ENCODE assay signal across 14 mouse cellular contexts in genomic region chr9:22230556-22230955, GRCm38 (mm10). TPM values are rescaled to one million over a fixed set of nuclear protein-coding genes. Genes with fewer than 3 reads are reported as not detected.
DNase-seq lines count a peak whose midpoint lies in the region; ATAC-seq and TF ChIP-seq lines count a peak whose summit lies in the region.
"Had no signal": no experiment of that assay in that cellular context is flagged by ENCODE, and none has a peak within 500 bp of the region (broad histone marks: within the 10 kb centered on the region; RNA-seq: fewer than 3 reads in every experiment).

No protein-coding gene starts in this region.

- H3K27me3 ChIP-seq in heart, postnatal 0 days (ENCODE audit: control insufficient read depth, insufficient read depth, low read length), result no peaks in the 10 kb centered on the region
- no peaks in the 10 kb centered on the region for H3K27me3 ChIP-seq in heart, embryonic 10.5 days (ENCODE audit: insufficient read depth, poor library complexity, severe bottlenecking)
- no peaks in the 10 kb centered on the region for H3K27me3 ChIP-seq in midbrain, postnatal 0 days (ENCODE audit: insufficient read depth, low read length)
- no peaks in the 10 kb centered on the region for H3K27me3 ChIP-seq in midbrain, embryonic 13.5 days
- H3K27me3 ChIP-seq: embryonic facial prominence, embryonic 12.5 days; heart, embryonic 13.5 days; liver, embryonic 15.5 days had no signal

- 0 out of 2 replicates have a peak, but pooled peaks cover 4% of the 10 kb centered on the region for H3K9me3 ChIP-seq in heart, postnatal 0 days (replicated peaks; ENCODE audit: control insufficient read depth, low read length)
- H3K9me3 ChIP-seq in heart, embryonic 10.5 days, result no peaks in the 10 kb centered on the region
- H3K9me3 ChIP-seq in midbrain, postnatal 0 days (ENCODE audit: low read length), result no peaks in the 10 kb centered on the region
- no peaks in the 10 kb centered on the region for H3K9me3 ChIP-seq in midbrain, embryonic 13.5 days
- H3K9me3 ChIP-seq: embryonic facial prominence, embryonic 12.5 days; liver, embryonic 15.5 days had no signal

- ATAC-seq in heart, postnatal 0 days (ENCODE audit: insufficient read depth, low read depth), result no peak
- ATAC-seq in midbrain, postnatal 0 days (ENCODE audit: low FRiP score), result no peak
- ATAC-seq in midbrain, embryonic 13.5 days, result no peak
- ATAC-seq: forebrain, postnatal 0 days had no signal

- H3K27ac ChIP-seq in heart, postnatal 0 days (ENCODE audit: low read depth), result no peak overlapping the region
- no peak overlapping the region for H3K27ac ChIP-seq in heart, embryonic 10.5 days
- no peak overlapping the region for H3K27ac ChIP-seq in midbrain, postnatal 0 days (ENCODE audit: low read depth, low read length)
- H3K27ac ChIP-seq in midbrain, embryonic 13.5 days, result no peak overlapping the region
- H3K27ac ChIP-seq: embryonic facial prominence, embryonic 12.5 days; heart, embryonic 13.5 days; liver, embryonic 15.5 days had no signal

- peaks cover 6% of the 10 kb centered on the region; the same call in 1 of the 2 replicates for H3K4me1 ChIP-seq in heart, postnatal 0 days (ENCODE audit: control insufficient read depth, insufficient read depth)
- H3K4me1 ChIP-seq in heart, embryonic 10.5 days, result peaks cover 12% of the 10 kb centered on the region; the same call in 1 of the 2 replicates
- no peaks in the 10 kb centered on the region for H3K4me1 ChIP-seq in midbrain, postnatal 0 days (ENCODE audit: insufficient read depth, low read length)
- peaks cover 5% of the 10 kb centered on the region for H3K4me1 ChIP-seq in midbrain, embryonic 13.5 days (replicated peaks)
- H3K4me1 ChIP-seq: embryonic facial prominence, embryonic 12.5 days had no signal

- no peak overlapping the region for H3K4me2 ChIP-seq in heart, postnatal 0 days (ENCODE audit: low read depth, low read length)
- no peak overlapping the region for H3K4me2 ChIP-seq in midbrain, postnatal 0 days (ENCODE audit: low read depth, low read length, poor library complexity, severe bottlenecking)
- no peak overlapping the region for H3K4me2 ChIP-seq in midbrain, embryonic 13.5 days (replicated peaks)
- H3K4me2 ChIP-seq: embryonic facial prominence, embryonic 12.5 days; heart, embryonic 13.5 days; liver, embryonic 15.5 days had no signal

- peaks cover 7% of the 10 kb centered on the region; the same call in 1 of the 2 replicates for H3K36me3 ChIP-seq in heart, postnatal 0 days (replicated peaks; ENCODE audit: control insufficient read depth, insufficient read depth, low read length)
- H3K36me3 ChIP-seq in heart, embryonic 10.5 days, result peaks cover 19% of the 10 kb centered on the region
- H3K36me3 ChIP-seq in midbrain, postnatal 0 days (ENCODE audit: insufficient read depth, low read length), result no peaks in the 10 kb centered on the region
- 0 out of 2 replicates have a peak, but pooled peaks cover 6% of the 10 kb centered on the region for H3K36me3 ChIP-seq in midbrain, embryonic 13.5 days

- no peak overlapping the region for H3K4me3 ChIP-seq in heart, postnatal 0 days (ENCODE audit: low read depth, low read length)
- H3K4me3 ChIP-seq in heart, embryonic 10.5 days, result no peak overlapping the region
- H3K4me3 ChIP-seq in midbrain, postnatal 0 days (ENCODE audit: low read depth, low read length), result no peak overlapping the region
- H3K4me3 ChIP-seq in midbrain, embryonic 13.5 days (replicated peaks), result no peak overlapping the region
- H3K4me3 ChIP-seq: embryonic facial prominence, embryonic 12.5 days; heart, embryonic 13.5 days; liver, embryonic 15.5 days had no signal

- no peak overlapping the region for H3K9ac ChIP-seq in heart, postnatal 0 days (replicated peaks; ENCODE audit: low read depth, low read length)
- no peak overlapping the region for H3K9ac ChIP-seq in midbrain, postnatal 0 days (replicated peaks; ENCODE audit: low read length, poor library complexity, severe bottlenecking)
- no peak overlapping the region for H3K9ac ChIP-seq in midbrain, embryonic 13.5 days (replicated peaks)
- H3K9ac ChIP-seq: embryonic facial prominence, embryonic 12.5 days; forebrain, postnatal 0 days; heart, embryonic 13.5 days; liver, embryonic 15.5 days had no signal

- TF ChIP-seq EP300 in heart, postnatal 0 days (IDR thresholded peaks at IDR 0.05; ENCODE audit: low read depth), result no peak

- TF ChIP-seq CTCF in heart, postnatal 0 days (IDR thresholded peaks at IDR 0.05; ENCODE audit: low read depth), result peak; percentile 43
- TF ChIP-seq CTCF in midbrain, postnatal 0 days (IDR thresholded peaks at IDR 0.05), result peak; percentile 49

- DNase-seq in heart, postnatal 0 days (ENCODE audit: low spot score), result no peak
- DNase-seq in heart, embryonic 10.5 days (ENCODE audit: low spot score), result no peak
- peak; percentile 8 for DNase-seq in midbrain, postnatal 0 days (ENCODE audit: low spot score)
- DNase-seq in brain, adult 2 months (ENCODE audit: low read depth, low spot score), result peak; percentile 47
- DNase-seq in spleen, adult 18-20 months, result no peak
- no peak for DNase-seq in heart, adult 18-20 months
- DNase-seq: forebrain, postnatal 0 days; kidney, adult 11 months; layer of hippocampus, postnatal 36 days; right cerebral cortex, adult 18-20 months had no signal

RNA-seq across cellular contexts. Expression of gene Zfp809, which starts 5.0 kb away (rescaled TPM):
- total RNA-seq in heart, postnatal 0 days (2014; rRNA removed; ENCODE audit: low replicate concordance), result 7.5 and 12.6 TPM in 2 replicates
- 14.6 and 16.7 TPM in 2 replicates for polyA plus RNA-seq in heart, postnatal 0 days (2015; fragmentation: Nextera tagmentation; extraction: Ambion mirVana)
- polyA plus RNA-seq in heart, embryonic 10.5 days (2016; fragmentation: Nextera tagmentation; extraction: Ambion mirVana), result 17.2 and 19.2 TPM in 2 replicates
- total RNA-seq in midbrain, postnatal 0 days (2014; rRNA removed), result 8.2 and 10.2 TPM in 2 replicates
- 5.8 and 6.3 TPM in 2 replicates for polyA plus RNA-seq in midbrain, postnatal 0 days (2015; fragmentation: Nextera tagmentation; extraction: Ambion mirVana)
- polyA plus RNA-seq in midbrain, embryonic 13.5 days (2015; fragmentation: Nextera tagmentation; extraction: Ambion mirVana), result 10.1 and 13.4 TPM in 2 replicates
- 10 to 100 TPM; 22.6 to 24.1 TPM for total RNA-seq in heart, adult 18-20 months (2021)

RNA-seq across cellular contexts. Expression of gene Zfp599, which starts 29.1 kb away (rescaled TPM):
- 0.50 and 1.5 TPM in 2 replicates for total RNA-seq in heart, postnatal 0 days (2014; rRNA removed; ENCODE audit: low replicate concordance)
- polyA plus RNA-seq in heart, postnatal 0 days (2015; fragmentation: Nextera tagmentation; extraction: Ambion mirVana), result 1.7 TPM in 2 replicates
- 5.1 and 5.4 TPM in 2 replicates for polyA plus RNA-seq in heart, embryonic 10.5 days (2016; fragmentation: Nextera tagmentation; extraction: Ambion mirVana)
- 4.7 and 5.1 TPM in 2 replicates for total RNA-seq in midbrain, postnatal 0 days (2014; rRNA removed)
- 7.2 and 7.8 TPM in 2 replicates for polyA plus RNA-seq in midbrain, postnatal 0 days (2015; fragmentation: Nextera tagmentation; extraction: Ambion mirVana)
- 9.7 and 10.0 TPM in 2 replicates for polyA plus RNA-seq in midbrain, embryonic 13.5 days (2015; fragmentation: Nextera tagmentation; extraction: Ambion mirVana)
- total RNA-seq in heart, adult 18-20 months (2021), result under 1 TPM; 0.15 to 0.21 TPM

RNA-seq across cellular contexts. Expression of gene Zfp872, which starts 42.7 kb away (rescaled TPM):
- not detected in 2 replicates for total RNA-seq in heart, postnatal 0 days (2014; rRNA removed; ENCODE audit: low replicate concordance)
- not detected in 2 replicates for polyA plus RNA-seq in heart, postnatal 0 days (2015; fragmentation: Nextera tagmentation; extraction: Ambion mirVana)
- 0.11 TPM in 2 replicates for polyA plus RNA-seq in heart, embryonic 10.5 days (2016; fragmentation: Nextera tagmentation; extraction: Ambion mirVana)
- total RNA-seq in midbrain, postnatal 0 days (2014; rRNA removed), result 0.22 and 2.0 TPM in 2 replicates
- polyA plus RNA-seq in midbrain, postnatal 0 days (2015; fragmentation: Nextera tagmentation; extraction: Ambion mirVana), result 0.29 and 0.31 TPM in 2 replicates
- polyA plus RNA-seq in midbrain, embryonic 13.5 days (2015; fragmentation: Nextera tagmentation; extraction: Ambion mirVana), result 0.22 and 0.24 TPM in 2 replicates
- under 1 TPM; 0.13 to 0.15 TPM for total RNA-seq in heart, adult 18-20 months (2021)

Comparison
In these comparisons a context has a peak if more than half of its experiments do, and no peak if none do; other contexts are left out.
1. DNase-seq: peak in midbrain, postnatal 0 days (single experiment) and brain, adult 2 months (single experiment); none in heart, postnatal 0 days (single experiment), heart, embryonic 10.5 days (single experiment), spleen, adult 18-20 months (0 of 2) and heart, adult 18-20 months (0 of 2).